Mouse (Mus musculus) cerebellum, adult 11 months (tissue): ENCODE measurements around the gene Bcl2l2.

Experiments used
- DNase-seq: peaks from one replicate; pipeline ENCODE4 v3.0.0; 2022

The Bcl2l2 gene

GRCm38 (mm10) chr14:54894296-54895151 is 11.3 kb downstream of the Bcl2l2 start:
- DNase-seq = no peak

- no peak for DNase-seq
These were observed 14.3 kb downstream of the Bcl2l2 start for GRCm38 (mm10) chr14:54897445-54897844.

- DNase-seq = peak; percentile 52
These were observed 17.2 kb downstream of the Bcl2l2 start for GRCm38 (mm10) chr14:54900383-54900782.

GRCm38 (mm10) chr14:54903641-54904040 is 20.5 kb downstream of the Bcl2l2 start:
- no peak for DNase-seq

GRCm38 (mm10) chr14:54908682-54909081 is 25.5 kb downstream of the Bcl2l2 start:
- DNase-seq = no peak

- peak; percentile 43 for DNase-seq
These were observed 29.1 kb downstream of the Bcl2l2 start for GRCm38 (mm10) chr14:54912109-54912850.

- DNase-seq = peak; percentile 77
These were observed 29.7 kb downstream of the Bcl2l2 start, which contains the start of gene Slc22a17 for GRCm38 (mm10) chr14:54912886-54913285. Slc22a17 (minus strand) TSS chr14:54913132.

GRCm38 (mm10) chr14:54913343-54913742 is 30.2 kb downstream of the Bcl2l2 start:
- DNase-seq = no peak

GRCm38 (mm10) chr14:54920076-54920685 is 37.0 kb downstream of the Bcl2l2 start:
- DNase-seq = no peak

GRCm38 (mm10) chr14:54924641-54925348 is 41.6 kb downstream of the Bcl2l2 start:
- DNase-seq = no peak

- DNase-seq = peak; percentile 35
These were observed 42.5 kb downstream of the Bcl2l2 start, which contains the start of gene Efs for GRCm38 (mm10) chr14:54925349-54926342. Efs (minus strand) TSS chr14:54926126.

- no peak for DNase-seq
These were observed 43.4 kb downstream of the Bcl2l2 start for GRCm38 (mm10) chr14:54926401-54927158.

GRCm38 (mm10) chr14:54927296-54927695 is 44.1 kb downstream of the Bcl2l2 start:
- no peak for DNase-seq

GRCm38 (mm10) chr14:54929801-54930200 is 46.6 kb downstream of the Bcl2l2 start:
- no peak for DNase-seq

- DNase-seq = no peak
These were observed 47.3 kb downstream of the Bcl2l2 start for GRCm38 (mm10) chr14:54930431-54930830.

GRCm38 (mm10) chr14:54932645-54933150 is 49.5 kb downstream of the Bcl2l2 start, which contains the start of gene Il25:
Il25 (plus strand) TSS chr14:54932695.
- DNase-seq = no peak

- peak; percentile 34 for DNase-seq
These were observed 53.0 kb downstream of the Bcl2l2 start, which contains the start of gene Cmtm5 for GRCm38 (mm10) chr14:54935904-54936830. Cmtm5 (plus strand) TSS chr14:54936261.

GRCm38 (mm10) chr14:54936831-54937160 is 53.6 kb downstream of the Bcl2l2 start:
- no peak for DNase-seq
